Mouse (Mus musculus) CD4-positive, CD25-positive, alpha-beta regulatory T cell, adult 2 months (primary cell): ENCODE results near the gene Slc2a9.
A peak's percentile ranks its signal among the peaks of the same experiment; 100 is the strongest.

Source experiments
- DNase-seq: peaks from one replicate; pipeline ENCODE4 v3.0.0-alpha.2; 2012; ENCODE audit warnings: low read depth, low spot score

Gene Slc2a9

GRCm38 (mm10) chr5:38469891-38470578 is 32.9 kb downstream of the Slc2a9 start:
- DNase-seq = peak; percentile 62

GRCm38 (mm10) chr5:38466569-38467110 is 36.3 kb downstream of the Slc2a9 start:
- no peak for DNase-seq

GRCm38 (mm10) chr5:38461261-38461660 is 41.7 kb downstream of the Slc2a9 start:
- no peak for DNase-seq

GRCm38 (mm10) chr5:38450936-38451335 is 52.0 kb downstream of the Slc2a9 start:
- no peak for DNase-seq

DNA sequence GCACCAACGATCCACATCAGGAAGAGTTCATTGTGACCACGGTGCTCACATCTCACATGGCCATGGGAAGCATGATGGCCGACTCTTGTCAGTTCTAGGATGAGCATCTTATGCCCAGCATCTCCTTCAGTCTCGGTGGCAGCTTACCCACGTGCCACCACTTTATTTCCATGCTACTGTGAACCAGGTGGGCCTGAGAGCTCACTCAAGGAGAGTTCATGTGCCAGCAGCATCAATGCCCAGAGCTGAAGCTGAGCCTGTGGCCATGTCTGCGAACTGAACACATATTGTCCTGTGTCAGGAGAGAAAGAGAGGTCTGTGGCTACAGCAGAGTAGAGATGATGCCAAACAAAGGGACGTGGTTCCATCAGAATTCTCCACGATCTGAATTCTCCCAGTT is 53.3 kb downstream of the Slc2a9 start:
- DNase-seq = no peak

DNA sequence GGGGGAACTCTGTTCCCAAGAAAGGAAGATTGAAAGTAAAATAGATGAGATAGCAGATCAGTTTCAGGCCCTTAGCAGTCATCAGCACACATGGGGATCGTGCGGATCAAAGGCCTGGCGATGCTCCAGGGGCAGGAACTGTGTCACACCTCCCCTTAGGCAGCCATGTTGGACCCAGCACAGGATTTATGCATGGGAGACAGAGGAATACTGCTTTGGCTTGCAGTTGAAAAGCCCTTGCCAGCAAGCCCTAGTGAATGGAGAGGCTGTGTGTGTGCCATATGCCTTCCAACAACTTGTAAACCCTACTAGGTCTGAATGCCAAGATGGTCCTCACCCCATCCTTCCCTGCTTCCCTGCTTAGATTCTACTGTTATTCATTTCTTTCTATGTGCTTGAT is 54.8 kb downstream of the Slc2a9 start:
- no peak for DNase-seq

- peak; percentile 2 for DNase-seq
These were observed 56.5 kb downstream of the Slc2a9 start for GRCm38 (mm10) chr5:38446316-38446975.

DNA sequence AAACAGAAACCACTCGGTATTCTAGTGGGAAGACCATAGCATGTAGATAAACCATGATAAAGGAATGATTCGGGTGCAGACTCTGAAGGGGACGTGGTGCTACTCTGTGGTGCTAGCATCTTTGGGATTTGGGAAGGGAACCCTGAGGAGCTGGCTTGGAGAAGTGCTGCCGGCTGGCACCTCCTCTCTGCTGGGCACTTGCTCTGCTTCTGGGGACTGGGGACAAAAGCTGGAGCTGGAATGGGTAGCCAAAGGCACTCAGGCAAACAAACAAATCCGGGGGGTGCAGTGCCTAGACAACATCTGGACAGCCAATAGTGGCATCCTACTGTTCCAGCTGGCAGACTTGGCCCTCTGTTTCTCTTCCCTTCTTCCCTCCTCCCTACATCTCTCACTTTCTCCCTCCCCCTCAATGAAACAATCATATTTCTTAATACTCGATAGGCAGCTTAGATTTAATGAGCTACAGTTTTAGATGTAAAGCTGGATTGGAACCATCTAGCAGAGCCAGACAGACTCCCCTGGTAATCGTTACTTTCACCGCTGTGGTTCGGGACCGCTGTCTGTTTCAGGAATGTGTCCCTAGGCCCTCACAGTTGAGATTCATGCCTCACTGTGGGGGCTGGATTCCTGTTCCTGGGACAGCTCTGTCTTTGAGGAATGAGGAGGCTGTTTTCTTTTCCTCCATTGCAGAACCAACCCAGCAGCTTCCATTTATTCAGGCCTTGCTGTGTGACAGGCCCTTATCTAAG is 61.7 kb downstream of the Slc2a9 start:
- DNase-seq = no peak

GRCm38 (mm10) chr5:38440252-38441005 is 62.5 kb downstream of the Slc2a9 start:
- no peak for DNase-seq

DNA sequence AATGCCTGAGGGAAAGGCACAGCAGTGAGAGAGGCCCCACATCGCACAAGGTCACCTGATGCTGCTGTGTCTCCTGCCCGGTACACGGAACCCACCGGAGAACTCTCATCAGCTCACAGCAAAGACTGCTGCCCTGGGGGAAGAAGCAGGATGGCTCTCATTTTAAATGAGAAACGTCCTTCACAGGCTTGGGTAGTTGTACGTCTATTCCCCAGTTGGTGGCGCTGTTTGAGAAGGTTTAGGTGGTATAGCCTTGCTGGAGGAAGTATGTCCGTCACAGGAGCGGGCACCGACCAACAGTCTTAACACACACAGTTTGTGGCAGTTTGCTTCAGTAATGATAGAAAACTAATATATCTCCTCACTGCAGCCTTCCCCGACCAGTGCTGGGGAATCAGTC is 66.3 kb downstream of the Slc2a9 start:
- peak; percentile 11 for DNase-seq

DNA sequence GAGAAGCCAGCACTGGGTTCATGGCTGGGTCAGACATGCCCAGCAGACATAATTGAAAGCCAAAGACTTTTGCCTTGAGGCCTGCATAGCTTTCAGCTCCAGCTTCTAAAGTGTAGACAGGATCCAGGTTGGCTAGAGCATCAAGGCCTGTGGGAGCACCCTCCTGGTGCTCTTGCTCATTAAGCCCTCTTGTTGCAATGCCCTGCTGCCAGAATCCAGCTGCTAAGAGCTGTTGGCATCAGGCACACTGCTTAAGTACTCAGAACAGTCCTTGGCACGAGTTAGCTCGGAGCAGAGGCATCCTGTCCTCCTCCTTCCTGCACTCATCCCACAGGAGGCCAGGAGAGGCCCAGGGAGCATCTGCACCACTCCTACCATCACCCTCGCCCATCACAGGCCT is 68.1 kb downstream of the Slc2a9 start:
- DNase-seq = no peak

GRCm38 (mm10) chr5:38431201-38431600 is 71.7 kb downstream of the Slc2a9 start:
- DNase-seq = no peak

- no peak for DNase-seq
These were observed 73.8 kb downstream of the Slc2a9 start for GRCm38 (mm10) chr5:38429106-38429505.

- no peak for DNase-seq
These were observed 75.2 kb downstream of the Slc2a9 start for GRCm38 (mm10) chr5:38427757-38428156.

- no peak for DNase-seq
These were observed 77.4 kb downstream of the Slc2a9 start for GRCm38 (mm10) chr5:38425569-38425968.

DNA sequence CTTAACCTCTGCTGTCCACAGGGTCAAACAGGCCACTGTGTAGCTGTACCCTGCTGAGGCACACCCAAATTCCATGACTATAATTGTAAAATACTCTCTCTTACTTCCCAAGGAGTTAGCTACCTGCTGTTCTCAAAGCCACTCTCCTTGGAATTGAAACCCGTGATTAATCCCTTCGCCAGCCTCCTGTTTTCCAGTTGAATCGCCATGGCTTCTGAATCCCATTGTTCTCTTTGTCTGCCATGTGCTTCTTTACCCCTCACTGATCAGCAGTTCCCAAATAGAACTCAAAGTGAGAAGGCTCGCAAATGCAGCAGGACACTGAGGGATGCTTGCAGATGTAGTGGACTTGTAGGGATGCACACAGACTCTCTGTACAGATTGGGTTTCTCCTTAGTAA is 80.5 kb downstream of the Slc2a9 start:
- DNase-seq = no peak

DNA sequence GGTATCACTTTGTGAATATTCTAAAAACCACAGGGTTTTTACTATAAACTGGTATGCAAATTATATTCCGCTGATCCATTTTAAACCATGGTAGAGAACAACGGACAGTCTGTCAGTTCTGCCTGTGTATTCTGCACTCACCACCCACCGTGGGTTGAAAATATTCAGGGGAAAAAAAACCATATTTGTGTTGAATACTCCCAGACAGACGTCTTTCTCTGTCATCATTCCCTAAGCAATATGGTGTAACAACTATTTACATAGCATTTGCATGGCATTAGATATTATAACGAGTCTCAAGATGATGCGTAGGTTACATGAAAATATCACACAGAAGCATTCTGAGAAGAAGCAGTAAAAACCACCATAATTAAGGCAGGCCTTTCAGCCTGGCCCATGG is 84.1 kb downstream of the Slc2a9 start:
- no peak for DNase-seq

DNA sequence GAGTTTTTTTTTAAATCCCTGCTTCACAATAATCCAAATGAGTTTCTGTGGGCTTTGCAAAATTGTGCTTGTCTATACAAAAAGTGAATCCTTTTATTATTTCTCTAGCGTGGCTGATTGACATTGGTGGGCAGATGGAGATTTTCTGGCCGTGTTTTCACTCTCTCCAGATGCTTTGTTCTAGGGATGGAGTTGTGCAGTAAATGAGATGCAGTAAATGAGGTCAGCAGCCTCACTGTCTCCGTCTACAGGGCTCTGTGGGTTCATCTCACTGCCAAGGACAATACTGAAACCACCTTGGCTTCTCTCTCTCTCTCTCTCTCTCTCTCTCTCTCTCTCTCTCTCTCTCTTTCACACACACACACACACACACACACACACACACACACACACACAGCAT is 99.3 kb downstream of the Slc2a9 start:
- DNase-seq = no peak

GRCm38 (mm10) chr5:38402288-38402687 is 100.7 kb downstream of the Slc2a9 start:
- no peak for DNase-seq

DNA sequence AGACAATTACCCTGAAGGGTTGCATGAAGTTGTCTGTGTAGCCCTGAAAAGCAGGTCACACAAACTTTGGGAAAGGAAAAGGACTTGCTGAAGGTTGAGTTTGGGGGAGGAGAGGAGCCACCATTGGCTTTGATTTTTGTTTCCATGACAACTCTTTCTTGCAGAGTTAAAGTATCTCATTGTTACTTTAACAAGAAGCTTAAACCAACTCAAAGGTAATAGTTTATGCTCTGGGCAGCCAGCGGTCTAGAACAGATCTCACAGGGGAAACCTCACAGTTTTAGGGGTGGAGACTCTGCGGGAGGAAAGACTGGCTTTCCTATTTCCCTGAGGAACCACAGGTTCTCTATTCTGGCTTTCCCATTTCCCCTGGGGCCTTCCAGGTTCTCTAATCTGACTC is 114.1 kb downstream of the Slc2a9 start:
- DNase-seq = no peak

- no peak for DNase-seq
These were observed 114.5 kb downstream of the Slc2a9 start for GRCm38 (mm10) chr5:38388420-38388823.

DNA sequence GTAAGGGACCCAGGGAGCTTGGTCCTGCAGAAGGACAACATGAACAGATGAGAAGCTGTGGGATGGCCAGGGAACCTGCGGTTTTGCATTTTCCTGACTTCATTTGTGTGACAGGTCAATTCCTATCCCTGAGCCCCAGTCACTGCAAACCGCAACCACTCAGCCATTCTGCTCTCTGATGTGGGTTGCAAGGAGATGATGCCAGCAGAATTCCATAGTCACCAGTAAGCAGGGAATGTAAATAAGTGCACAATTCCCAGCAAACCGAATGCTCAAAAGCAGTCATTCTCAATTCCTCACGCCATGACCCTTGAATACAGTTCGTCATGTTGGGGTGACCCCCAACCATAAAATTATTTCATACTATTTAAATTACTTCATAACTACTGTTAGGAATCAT is 123.0 kb downstream of the Slc2a9 start:
- DNase-seq = no peak
